25 mouse cellular contexts compared by ENCODE assay signal in genomic region chr3:137989405-137989804, GRCm38 (mm10).
"Had no signal": no experiment of that assay in that cellular context is flagged by ENCODE, and none has a peak within 500 bp of the region (broad histone marks: within the 10 kb centered on the region; RNA-seq: fewer than 3 reads in every experiment).

No protein-coding gene starts in this region.

- ATAC-seq: hindbrain, embryonic 16.5 days; inflammation-experienced regulatory T-cells, adult 6 months; intestine, embryonic 15.5 days; intestine, postnatal 0 days; liver, embryonic 12.5 days had no signal

- H3K4me3 ChIP-seq: heart, adult 2 months; heart, embryonic 12.5 days; hindbrain, embryonic 10.5 days; hindbrain, embryonic 12.5 days; intestine, embryonic 15.5 days; limb, embryonic 13.5 days; limb, embryonic 15.5 days; liver, embryonic 12.5 days had no signal

- H3K36me3 ChIP-seq: heart, embryonic 12.5 days; hindbrain, embryonic 10.5 days; hindbrain, embryonic 12.5 days; intestine, embryonic 15.5 days; limb, embryonic 13.5 days; limb, embryonic 15.5 days; liver, embryonic 12.5 days had no signal

- H3K9ac ChIP-seq: heart, embryonic 12.5 days; hindbrain, embryonic 12.5 days; hindbrain, embryonic 14.5 days; intestine, embryonic 15.5 days; limb, embryonic 13.5 days; limb, embryonic 15.5 days; liver, embryonic 12.5 days had no signal

- H3K4me2 ChIP-seq: heart, embryonic 12.5 days; hindbrain, embryonic 12.5 days; hindbrain, embryonic 14.5 days; intestine, embryonic 15.5 days; limb, embryonic 13.5 days; limb, embryonic 15.5 days; liver, embryonic 12.5 days had no signal

- DNase-seq: gastrocnemius, postnatal 14 days; gastrocnemius, postnatal 36 days; heart, adult 11 months; heart, adult 2 months; heart, postnatal 10 days; heart, postnatal 4 days; kidney, adult 18-20 months; kidney, adult 8-10 months; kidney, postnatal 10 days; kidney, postnatal 25 days; kidney, postnatal 4 days; layer of hippocampus, adult 9-11 months; layer of hippocampus, postnatal 36 days; left cerebral cortex, postnatal 4 days had no signal

- H3K4me1 ChIP-seq: intestine, embryonic 15.5 days; limb, embryonic 13.5 days; limb, embryonic 15.5 days had no signal

- H3K27me3 ChIP-seq: heart, embryonic 12.5 days; hindbrain, embryonic 12.5 days; intestine, embryonic 15.5 days; limb, embryonic 13.5 days; limb, embryonic 15.5 days; liver, embryonic 12.5 days had no signal

- H3K9me3 ChIP-seq: heart, embryonic 12.5 days; hindbrain, embryonic 10.5 days; hindbrain, embryonic 12.5 days; intestine, embryonic 15.5 days; limb, embryonic 13.5 days; limb, embryonic 15.5 days; liver, embryonic 12.5 days had no signal

- H3K27ac ChIP-seq: heart, adult 2 months; hindbrain, embryonic 10.5 days; hindbrain, embryonic 12.5 days; hindbrain, embryonic 14.5 days; intestine, embryonic 15.5 days; limb, embryonic 13.5 days; limb, embryonic 15.5 days; liver, embryonic 12.5 days had no signal
